Mouse (Mus musculus): ENCODE measurements around the gene Selenon. TPM values are rescaled to one million over a fixed set of nuclear protein-coding genes. Genes with fewer than 3 reads are reported as not detected.
A peak's percentile ranks its signal among the peaks of the same experiment; 100 is the strongest.
"Not testable (repeated sequence)": the region's sequence is repeated elsewhere in the genome, so short reads cannot be mapped to it uniquely, and the experiment has no call there.

The Selenon gene
- polyA plus RNA-seq, 1 experiment from 2014 or later = 9.7 TPM

GRCm38 (mm10) chr4:134496595-134497210, 55.3 kb downstream of the Selenon start, which contains the start of gene Paqr7:
TSS of gene Paqr7 (plus strand) at chr4:134496697.
- peak; percentile 81 for ATAC-seq (ENCODE audit: low read depth)
- Histone ChIP-seq H3K36me3 (ENCODE audit: control insufficient read depth, insufficient read depth, low read length) (no peaks in the 10 kb centered on the region), H3K9ac (ENCODE audit: low read length) (peak within 1 kb of the TSS; percentile 71), H3K4me3 (ENCODE audit: low read length) (peak within 1 kb of the TSS; percentile 59), H3K9me3 (ENCODE audit: control insufficient read depth, low read length) (no peaks in the 10 kb centered on the region), H3K4me1 (replicated peaks; ENCODE audit: control insufficient read depth, insufficient read depth, low read length) (peaks cover 25% of the 10 kb centered on the region), H3K27me3 (ENCODE audit: control insufficient read depth, insufficient read depth, low read depth, low read length) (no peaks in the 10 kb centered on the region), H3K4me2 (ENCODE audit: low read depth, low read length) (peak within 1 kb of the TSS; percentile 82), H3K27ac (ENCODE audit: low read length) (peak within 1 kb of the TSS; percentile 50)
- WGBS = 5% methylated on average over 34 of the region's 35 CpGs

- H3K9ac ChIP-seq (ENCODE audit: low read length) = no peak overlapping the region
- peaks cover 25% of the 10 kb centered on the region for H3K4me1 ChIP-seq (replicated peaks; ENCODE audit: control insufficient read depth, insufficient read depth, low read length)
- no peaks in the 10 kb centered on the region for H3K9me3 ChIP-seq (ENCODE audit: control insufficient read depth, low read length)
- WGBS = 62% methylated on average over 5 of the region's 5 CpGs
- no peak for ATAC-seq (ENCODE audit: low read depth)
- H3K4me3 ChIP-seq (ENCODE audit: low read length) = no peak overlapping the region
- H3K4me2 ChIP-seq (ENCODE audit: low read depth, low read length) = no peak overlapping the region
- H3K36me3 ChIP-seq (ENCODE audit: control insufficient read depth, insufficient read depth, low read length) = no peaks in the 10 kb centered on the region
- no peaks in the 10 kb centered on the region for H3K27me3 ChIP-seq (ENCODE audit: control insufficient read depth, insufficient read depth, low read depth, low read length)
- 0 out of 2 replicates have a peak overlapping the region, but pooled peaks have one; percentile 45 for H3K27ac ChIP-seq (ENCODE audit: low read length)
Observed at GRCm38 (mm10) chr4:134495546-134495923, 56.4 kb downstream of the Selenon start.

- 0 out of 2 replicates have a peak, but pooled peaks have one; percentile 13 for ATAC-seq (ENCODE audit: low read depth)
- Histone ChIP-seq H3K4me3 (ENCODE audit: low read length) (no peak overlapping the region), H3K9ac (ENCODE audit: low read length) (no peak overlapping the region), H3K27ac (ENCODE audit: low read length) (peak overlapping the region; percentile 45; the same call in 1 of the 2 replicates), H3K9me3 (ENCODE audit: control insufficient read depth, low read length) (no peaks in the 10 kb centered on the region), H3K4me2 (ENCODE audit: low read depth, low read length) (no peak overlapping the region), H3K36me3 (ENCODE audit: control insufficient read depth, insufficient read depth, low read length) (no peaks in the 10 kb centered on the region), H3K4me1 (replicated peaks; ENCODE audit: control insufficient read depth, insufficient read depth, low read length) (peaks cover 25% of the 10 kb centered on the region), H3K27me3 (ENCODE audit: control insufficient read depth, insufficient read depth, low read depth, low read length) (no peaks in the 10 kb centered on the region)
- WGBS = 44% methylated on average over 16 of the region's 16 CpGs
Observed at GRCm38 (mm10) chr4:134494780-134495545, 57.0 kb downstream of the Selenon start.

- peaks cover 25% of the 10 kb centered on the region for H3K4me1 ChIP-seq (replicated peaks; ENCODE audit: control insufficient read depth, insufficient read depth, low read length)
- not testable (repeated sequence) for H3K36me3 ChIP-seq (ENCODE audit: control insufficient read depth, insufficient read depth, low read length); H3K9me3 ChIP-seq (ENCODE audit: control insufficient read depth, low read length); ATAC-seq (ENCODE audit: low read depth); H3K4me3 ChIP-seq (ENCODE audit: low read length); H3K9ac ChIP-seq (ENCODE audit: low read length); H3K27me3 ChIP-seq (ENCODE audit: control insufficient read depth, insufficient read depth, low read depth, low read length); H3K27ac ChIP-seq (ENCODE audit: low read length); H3K4me2 ChIP-seq (ENCODE audit: low read depth, low read length)
- 93% methylated on average over 6 of the region's 6 CpGs for WGBS
Observed at GRCm38 (mm10) chr4:134494161-134494560, 57.8 kb downstream of the Selenon start.

- no peak for ATAC-seq (ENCODE audit: low read depth)
- no peaks in the 10 kb centered on the region for H3K9me3 ChIP-seq (ENCODE audit: control insufficient read depth, low read length)
- 39% methylated on average over 6 of the region's 6 CpGs for WGBS
- H3K4me2 ChIP-seq (ENCODE audit: low read depth, low read length) = no peak overlapping the region
- no peaks in the 10 kb centered on the region for H3K27me3 ChIP-seq (ENCODE audit: control insufficient read depth, insufficient read depth, low read depth, low read length)
- H3K27ac ChIP-seq (ENCODE audit: low read length) = no peak overlapping the region
- peaks cover 18% of the 10 kb centered on the region for H3K4me1 ChIP-seq (replicated peaks; ENCODE audit: control insufficient read depth, insufficient read depth, low read length)
- no peaks in the 10 kb centered on the region for H3K36me3 ChIP-seq (ENCODE audit: control insufficient read depth, insufficient read depth, low read length)
- no peak overlapping the region for H3K9ac ChIP-seq (ENCODE audit: low read length)
- no peak overlapping the region for H3K4me3 ChIP-seq (ENCODE audit: low read length)
Observed at GRCm38 (mm10) chr4:134491716-134492115, 60.2 kb downstream of the Selenon start.

GRCm38 (mm10) chr4:134489986-134490665, 61.8 kb downstream of the Selenon start:
- Histone ChIP-seq H3K4me1 (replicated peaks; ENCODE audit: control insufficient read depth, insufficient read depth, low read length) (peaks cover 9% of the 10 kb centered on the region), H3K27ac (ENCODE audit: low read length) (no peak overlapping the region), H3K36me3 (ENCODE audit: control insufficient read depth, insufficient read depth, low read length) (no peaks in the 10 kb centered on the region), H3K9ac (ENCODE audit: low read length) (no peak overlapping the region), H3K9me3 (ENCODE audit: control insufficient read depth, low read length) (no peaks in the 10 kb centered on the region), H3K27me3 (ENCODE audit: control insufficient read depth, insufficient read depth, low read depth, low read length) (no peaks in the 10 kb centered on the region), H3K4me3 (ENCODE audit: low read length) (no peak overlapping the region), H3K4me2 (ENCODE audit: low read depth, low read length) (no peak overlapping the region)
- ATAC-seq (ENCODE audit: low read depth) = no peak
- 64% methylated on average over 11 of the region's 11 CpGs for WGBS

- no peak overlapping the region for H3K9ac ChIP-seq (ENCODE audit: low read length)
- no peak overlapping the region for H3K4me2 ChIP-seq (ENCODE audit: low read depth, low read length)
- H3K27ac ChIP-seq (ENCODE audit: low read length) = no peak overlapping the region
- peaks cover 3% of the 10 kb centered on the region; the same call in 1 of the 2 replicates for H3K4me1 ChIP-seq (replicated peaks; ENCODE audit: control insufficient read depth, insufficient read depth, low read length)
- no peaks in the 10 kb centered on the region for H3K27me3 ChIP-seq (ENCODE audit: control insufficient read depth, insufficient read depth, low read depth, low read length)
- H3K36me3 ChIP-seq (ENCODE audit: control insufficient read depth, insufficient read depth, low read length) = no peaks in the 10 kb centered on the region
- no peaks in the 10 kb centered on the region for H3K9me3 ChIP-seq (ENCODE audit: control insufficient read depth, low read length)
- WGBS = 61% methylated on average over 5 of the region's 5 CpGs
- peak; percentile 72 for ATAC-seq (ENCODE audit: low read depth)
- H3K4me3 ChIP-seq (ENCODE audit: low read length) = no peak overlapping the region
Observed at GRCm38 (mm10) chr4:134488211-134488610, 63.8 kb downstream of the Selenon start.
